Mouse (Mus musculus) olfactory bulb, adult 2 months (tissue): ENCODE measurements around the gene Tomm40. TPM values are rescaled to one million over a fixed set of nuclear protein-coding genes. Genes with fewer than 3 reads are reported as not detected.
A peak's percentile ranks its signal among the peaks of the same experiment; 100 is the strongest.

Source experiments
- H3K27ac ChIP-seq: fragments of 200-500 bp; 2 replicates; pipeline ENCODE4 v1.5.1; 2012; ENCODE audit warnings: low read depth, low read length; ENCODE audit not compliant: insufficient read depth
- H3K4me1 ChIP-seq: fragments of 200-500 bp; 2 replicates; pipeline ENCODE4 v1.6.1; 2012; ENCODE audit warnings: low read length; ENCODE audit not compliant: control insufficient read depth, insufficient read depth
- H3K4me3 ChIP-seq: fragments of 200-500 bp; 2 replicates; pipeline ENCODE4 v1.5.1; 2012; ENCODE audit warnings: mild to moderate bottlenecking, low read depth, low read length, moderate library complexity; ENCODE audit not compliant: insufficient read depth
- CTCF ChIP-seq: fragments of 200-500 bp; IDR thresholded peaks from 2 replicates; pipeline ENCODE4 v1.5.1; 2012; ENCODE audit warnings: low read depth, mild to moderate bottlenecking, low read length, moderate library complexity; ENCODE audit not compliant: insufficient read depth
- POLR2A ChIP-seq: fragments of 200-500 bp; IDR thresholded peaks from 2 replicates; pipeline ENCODE4 v1.6.1; 2012; ENCODE audit warnings: mild to moderate bottlenecking, low read depth, low read length, moderate library complexity; ENCODE audit not compliant: insufficient read depth
- WGBS: fragments of 180-500 bp; shearing (Covaris S2); methylation state at CpG from one replicate; pipeline ENCODE4 v1.1.7; 2018; 5-methylcytosine and 5-hydroxymethylcytosine counted together
- polyA plus RNA-seq: library from polyadenylated mRNA; stranded (reverse); fragments of >200 nt; gene quantifications from 2 replicates; pipeline ENCODE4 v1.2.4, GENCODE M21; 2012; ENCODE audit warnings: low replicate concordance; ENCODE audit not compliant: missing spikeins, insufficient read depth, insufficient read length

The Tomm40 gene
- polyA plus RNA-seq, 1 experiment = not detected

- no peaks in the 10 kb centered on the region for H3K4me1 ChIP-seq
- TF ChIP-seq CTCF = no peak
- TF ChIP-seq POLR2A = no peak
- WGBS = 75% methylated on average over 8 of the region's 8 CpGs
- H3K27ac ChIP-seq = no peak within 1 kb of the TSS
- H3K4me3 ChIP-seq = no peak within 1 kb of the TSS
Observed at GRCm38 (mm10) chr7:19681202-19681694, 34.0 kb downstream of the Tomm40 start, which contains the start of the genes Gm44805 and Apoc4. Gene Gm44805, minus strand, starts transcription at chr7:19681423. Gene Apoc4, minus strand, starts transcription at chr7:19681479.

GRCm38 (mm10) chr7:19680702-19681101, 34.5 kb downstream of the Tomm40 start:
- TF ChIP-seq CTCF = no peak
- TF ChIP-seq POLR2A = no peak
- no peaks in the 10 kb centered on the region for H3K4me1 ChIP-seq

GRCm38 (mm10) chr7:19678901-19679300, 36.3 kb downstream of the Tomm40 start:
- TF ChIP-seq POLR2A = no peak

More at GRCm38 (mm10) chr7:19680702-19681101, 34.5 kb downstream of the Tomm40 start:
- H3K4me3 ChIP-seq = no peak overlapping the region
- no peak overlapping the region for H3K27ac ChIP-seq
- WGBS = 91% methylated on average over 2 of the region's 2 CpGs

GRCm38 (mm10) chr7:19677872-19678271, 37.4 kb downstream of the Tomm40 start, which contains the start of gene Apoc2:
Gene Apoc2, minus strand, starts transcription at chr7:19677941.
- H3K4me1 ChIP-seq = peaks cover 4% of the 10 kb centered on the region; the same call in 1 of the 2 replicates
- 87% methylated on average over 8 of the region's 8 CpGs for WGBS
- H3K27ac ChIP-seq = no peak within 1 kb of the TSS
- TF ChIP-seq CTCF (no peak), POLR2A (no peak)
- no peak within 1 kb of the TSS for H3K4me3 ChIP-seq

More at GRCm38 (mm10) chr7:19678901-19679300, 36.3 kb downstream of the Tomm40 start:
- Histone ChIP-seq H3K4me3 (no peak overlapping the region), H3K4me1 (no peaks in the 10 kb centered on the region), H3K27ac (no peak overlapping the region)
- 87% methylated on average over 3 of the region's 3 CpGs for WGBS

- peaks cover 4% of the 10 kb centered on the region; the same call in 1 of the 2 replicates for H3K4me1 ChIP-seq
- no peak overlapping the region for H3K27ac ChIP-seq
- TF ChIP-seq POLR2A = no peak
- TF ChIP-seq CTCF = no peak
- H3K4me3 ChIP-seq = no peak overlapping the region
- 88% methylated on average over 1 of the region's 1 CpGs for WGBS
Observed at GRCm38 (mm10) chr7:19676662-19677061, 38.6 kb downstream of the Tomm40 start.

- 85% methylated on average over 10 of the region's 10 CpGs for WGBS
- Histone ChIP-seq H3K27ac (no peak overlapping the region), H3K4me3 (no peak overlapping the region), H3K4me1 (peaks cover 4% of the 10 kb centered on the region; the same call in 1 of the 2 replicates)
- no peak for TF ChIP-seq POLR2A
- no peak for TF ChIP-seq CTCF
Observed at GRCm38 (mm10) chr7:19675824-19676223, 39.4 kb downstream of the Tomm40 start.

GRCm38 (mm10) chr7:19673083-19673699, 42.0 kb downstream of the Tomm40 start:
- Histone ChIP-seq H3K4me3 (no peak overlapping the region), H3K27ac (no peak overlapping the region), H3K4me1 (peaks cover 8% of the 10 kb centered on the region)
- 64% methylated on average over 14 of the region's 14 CpGs for WGBS
- TF ChIP-seq CTCF = no peak
- TF ChIP-seq POLR2A = no peak

- 73% methylated on average over 10 of the region's 10 CpGs for WGBS
- no peak overlapping the region for H3K4me3 ChIP-seq
- H3K27ac ChIP-seq = no peak overlapping the region
- H3K4me1 ChIP-seq = peaks cover 8% of the 10 kb centered on the region
- TF ChIP-seq POLR2A (no peak), CTCF (no peak)
Observed at GRCm38 (mm10) chr7:19671511-19671910, 43.7 kb downstream of the Tomm40 start.

GRCm38 (mm10) chr7:19668947-19669721, 46.1 kb downstream of the Tomm40 start:
- no peak overlapping the region for H3K4me3 ChIP-seq
- peaks cover 10% of the 10 kb centered on the region for H3K4me1 ChIP-seq
- TF ChIP-seq CTCF (peak; percentile 15), POLR2A (no peak)
- 2% methylated on average over 10 of the region's 10 CpGs for WGBS
- peak overlapping the region; percentile 27; the same call in 1 of the 2 replicates for H3K27ac ChIP-seq
